Mouse (Mus musculus) kidney, postnatal 10 days (tissue): Measurements from ENCODE around the gene Rplp1.

Experiments
- DNase-seq: peaks from one replicate; pipeline ENCODE4 v3.0.0; 2021; ENCODE audit warnings: mixed read lengths

Gene Rplp1

DNA sequence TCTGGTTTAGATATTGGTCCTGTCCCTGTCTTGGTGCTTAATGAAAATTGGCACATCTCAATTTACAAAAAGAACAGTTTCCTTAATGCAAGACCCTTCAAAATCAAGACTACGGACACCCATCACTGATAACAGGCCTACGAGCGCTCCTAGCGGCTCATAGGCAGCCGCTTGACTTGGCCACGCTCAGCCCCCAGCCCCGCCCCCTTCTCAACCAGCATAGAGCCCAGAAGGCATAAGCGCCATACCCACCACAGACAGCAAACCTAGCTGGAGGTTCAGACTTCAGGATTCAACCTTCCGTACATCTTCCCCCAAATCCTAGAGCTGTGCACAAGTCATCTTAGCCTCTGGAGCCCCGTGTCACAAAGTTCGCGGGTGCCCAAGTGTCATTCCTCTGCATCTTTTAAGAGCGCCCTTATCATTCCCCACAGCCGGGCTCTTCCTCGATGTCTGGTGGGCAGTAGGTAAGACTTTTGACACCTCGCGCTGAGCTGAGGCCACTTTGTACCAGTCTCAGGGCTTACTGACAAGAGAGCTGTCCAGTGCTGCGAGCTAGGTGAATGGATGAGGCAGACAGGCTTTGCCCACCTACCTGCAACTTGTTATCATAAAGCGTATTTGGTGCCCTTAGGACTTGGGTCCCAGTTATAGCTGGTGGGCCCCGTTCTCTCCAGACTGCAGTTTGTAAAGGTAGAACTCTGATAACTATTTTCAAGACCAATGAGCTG is 3.7 kb downstream of the Rplp1 start:
- peak; percentile 70 for DNase-seq

DNA sequence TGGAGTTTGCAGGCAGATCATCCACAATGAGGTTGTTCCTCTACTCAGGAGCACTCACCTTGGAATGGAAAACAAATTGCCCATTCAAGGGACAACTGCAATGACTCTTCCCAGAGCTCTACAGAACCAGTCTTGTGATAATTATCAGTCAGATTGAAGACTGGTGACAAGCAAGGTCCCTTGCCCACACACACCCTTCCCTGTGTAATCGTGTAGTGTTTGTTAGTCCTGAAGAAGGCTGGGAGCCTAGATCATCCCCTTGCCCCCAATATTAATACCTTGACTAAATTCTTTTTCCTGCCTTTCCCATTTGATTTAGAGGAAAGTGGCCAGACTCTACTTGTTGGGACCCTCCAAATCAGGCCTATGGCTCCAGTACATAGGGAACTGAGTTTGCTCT is 4.7 kb downstream of the Rplp1 start:
- DNase-seq: no peak

- DNase-seq: no peak
Measured at GRCm38 (mm10) chr9:61908832-61909407, 5.4 kb downstream of the Rplp1 start.

- no peak for DNase-seq
Measured at GRCm38 (mm10) chr9:61908341-61908740, 6.0 kb downstream of the Rplp1 start.

GRCm38 (mm10) chr9:61907621-61908295 is 6.6 kb downstream of the Rplp1 start:
- no peak for DNase-seq

DNA sequence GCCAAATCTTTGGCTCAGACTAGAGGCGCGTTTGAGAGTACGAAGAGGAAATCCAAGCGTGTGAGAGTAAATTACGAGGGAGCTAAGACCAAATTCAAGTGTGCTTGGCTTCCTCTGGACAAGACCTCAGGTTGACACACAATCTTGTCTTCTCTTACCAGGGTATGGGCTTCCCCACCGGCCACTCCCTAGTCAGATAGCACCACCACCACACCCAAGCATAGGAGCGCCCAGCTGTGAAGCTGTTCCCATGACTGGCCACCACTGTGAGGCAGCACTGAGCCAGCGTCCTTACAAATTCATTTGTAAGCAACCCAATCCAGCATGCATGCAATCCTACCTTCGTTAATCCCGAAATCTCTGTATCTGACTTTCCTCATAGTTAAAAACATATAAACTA is 7.4 kb downstream of the Rplp1 start:
- DNase-seq: peak; percentile 60

GRCm38 (mm10) chr9:61905576-61905975 is 8.8 kb downstream of the Rplp1 start:
- no peak for DNase-seq

- DNase-seq: no peak
Measured at GRCm38 (mm10) chr9:61904201-61904600, 10.1 kb downstream of the Rplp1 start.

DNA sequence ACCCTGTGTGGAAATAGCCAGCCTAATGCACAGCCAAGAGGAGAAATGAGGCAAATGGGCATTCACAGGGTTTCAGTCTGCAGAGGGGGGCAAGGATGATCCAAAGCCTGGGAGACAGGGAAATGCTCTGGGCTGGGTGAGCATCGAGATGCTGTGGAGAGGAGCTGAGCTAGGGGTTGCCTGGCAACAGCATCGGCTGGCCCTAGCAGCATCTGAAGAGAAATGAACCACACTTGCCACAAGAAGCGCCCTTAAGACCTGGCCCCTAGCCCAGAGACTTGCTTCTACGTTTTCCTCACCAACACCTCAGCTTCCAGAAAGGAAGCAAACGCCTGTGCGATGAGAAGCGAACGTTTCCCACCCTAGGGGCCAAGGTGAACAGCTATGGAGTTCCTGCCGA is 11.9 kb downstream of the Rplp1 start:
- DNase-seq: no peak

- no peak for DNase-seq
Measured at GRCm38 (mm10) chr9:61901574-61901973, 12.8 kb downstream of the Rplp1 start.

DNA sequence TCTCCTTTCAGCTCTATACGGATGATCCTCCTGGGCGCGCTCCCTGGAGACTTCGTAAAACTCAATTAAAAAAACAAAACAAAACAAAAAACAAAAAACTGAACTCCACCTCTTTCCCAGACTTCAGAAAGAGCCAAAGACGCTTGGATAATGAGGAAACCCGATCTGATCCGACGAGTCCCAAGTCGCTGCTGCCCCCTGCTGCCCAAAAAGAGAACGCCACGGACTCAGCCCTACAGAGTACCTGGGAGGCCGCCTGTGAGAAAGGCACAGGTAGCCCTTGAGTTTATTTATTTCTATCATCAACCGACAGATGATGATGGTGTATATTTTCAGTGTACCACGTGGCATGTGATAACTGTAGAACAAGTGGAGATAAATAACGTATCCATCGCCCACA is 14.5 kb downstream of the Rplp1 start:
- DNase-seq: peak; percentile 92

DNA sequence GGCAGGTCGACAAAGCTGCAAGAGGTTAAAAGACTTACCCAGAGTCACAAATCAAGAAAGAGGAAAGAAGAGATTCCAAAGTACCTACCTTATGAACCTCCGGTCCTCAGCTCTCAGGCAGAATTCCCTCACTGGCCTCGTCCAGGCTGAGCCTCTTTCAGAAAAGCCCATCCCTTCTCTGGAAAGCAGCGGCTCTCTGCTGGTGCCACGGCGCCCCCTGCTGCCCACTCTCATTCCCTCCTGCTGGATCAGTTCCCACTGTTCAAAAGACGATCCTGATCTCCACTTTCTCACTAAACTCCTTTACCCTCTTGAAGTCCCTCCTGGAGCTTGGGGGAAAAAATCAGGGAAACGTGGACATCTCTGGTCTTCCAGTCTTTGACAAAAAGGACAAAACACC is 15.9 kb downstream of the Rplp1 start:
- peak; percentile 94 for DNase-seq

GRCm38 (mm10) chr9:61895014-61895413 is 19.3 kb downstream of the Rplp1 start:
- DNase-seq: peak; percentile 61

- DNase-seq: no peak
Measured at GRCm38 (mm10) chr9:61889855-61890254, 24.5 kb downstream of the Rplp1 start.

- DNase-seq: no peak
Measured at GRCm38 (mm10) chr9:61887661-61888379, 26.5 kb downstream of the Rplp1 start.

- no peak for DNase-seq
Measured at GRCm38 (mm10) chr9:61885964-61886363, 28.4 kb downstream of the Rplp1 start.

DNA sequence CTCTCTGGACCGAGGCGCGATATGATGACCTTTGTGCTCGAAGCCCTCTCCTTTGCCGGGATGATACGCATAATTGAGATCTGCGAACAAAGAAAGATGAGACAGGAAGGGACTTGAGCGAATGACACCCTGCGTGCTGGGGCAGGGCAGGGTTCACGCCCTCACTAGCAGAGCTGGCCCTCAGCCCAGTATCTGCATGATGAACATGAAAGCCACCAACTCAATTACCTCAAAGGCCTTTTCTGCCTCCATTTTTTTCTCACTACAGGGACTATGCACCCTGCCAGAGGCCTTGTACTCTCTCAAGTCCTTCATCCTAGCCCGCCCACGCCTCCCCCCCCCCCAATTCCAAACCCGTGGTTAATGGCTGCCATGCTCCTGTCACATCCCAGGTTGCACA is 29.4 kb downstream of the Rplp1 start:
- peak; percentile 52 for DNase-seq

DNA sequence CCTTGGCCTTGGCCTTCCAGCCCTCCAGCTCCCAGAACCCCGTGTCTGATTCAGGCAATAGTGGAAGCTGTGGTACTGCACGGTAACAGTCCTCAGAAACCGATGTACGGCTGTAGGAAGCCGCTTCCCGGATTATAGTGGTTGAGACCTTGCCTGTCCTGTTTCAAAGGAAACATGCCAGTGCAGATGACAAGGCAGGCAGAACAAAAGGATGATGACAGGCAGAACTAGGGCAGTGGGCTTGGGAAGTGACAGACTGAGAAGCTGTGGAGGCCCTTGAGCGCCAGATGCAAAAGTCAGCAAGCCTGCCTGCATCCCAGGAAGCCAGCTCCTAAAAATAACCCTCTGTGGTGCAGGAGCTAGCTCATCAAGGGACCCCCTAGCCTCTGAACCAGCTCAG is 30.0 kb downstream of the Rplp1 start:
- DNase-seq: no peak

- DNase-seq: no peak
Measured at GRCm38 (mm10) chr9:61882179-61882578, 32.2 kb downstream of the Rplp1 start.

- peak; percentile 88 for DNase-seq
Measured at GRCm38 (mm10) chr9:61878889-61879288, 35.5 kb downstream of the Rplp1 start.

- DNase-seq: peak; percentile 82
Measured at GRCm38 (mm10) chr9:61877373-61878112, 36.8 kb downstream of the Rplp1 start.

- no peak for DNase-seq
Measured at GRCm38 (mm10) chr9:61873325-61873724, 41.0 kb downstream of the Rplp1 start.
